Mouse (Mus musculus) fat pad, adult 2 months (tissue): Measurements from ENCODE around the gene Myo7a.

Experiments
- DNase-seq: peaks from one replicate; pipeline ENCODE4 v3.0.0-alpha.2; 2011; ENCODE audit warnings: low read depth, low spot score; ENCODE audit errors: extremely low read depth

Gene Myo7a

DNA sequence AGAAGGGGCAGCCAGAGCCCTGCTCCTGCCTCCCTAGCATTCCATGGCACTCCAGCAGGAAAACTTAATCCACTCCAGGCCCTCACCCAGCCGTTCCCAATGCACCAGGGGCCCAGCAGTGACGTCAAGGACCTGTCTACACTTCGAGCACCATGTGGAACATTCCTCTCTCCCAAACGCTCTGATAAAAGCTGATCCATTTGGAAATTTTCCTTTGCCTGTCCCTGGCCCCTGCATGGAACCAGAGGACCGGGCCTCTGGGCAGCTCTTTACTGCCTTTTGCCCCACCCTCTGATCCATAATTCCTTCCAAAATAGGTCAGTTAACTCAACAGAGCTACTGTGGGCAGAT lies 15.4 kb downstream of the Myo7a start:
- DNase-seq = no peak

DNA sequence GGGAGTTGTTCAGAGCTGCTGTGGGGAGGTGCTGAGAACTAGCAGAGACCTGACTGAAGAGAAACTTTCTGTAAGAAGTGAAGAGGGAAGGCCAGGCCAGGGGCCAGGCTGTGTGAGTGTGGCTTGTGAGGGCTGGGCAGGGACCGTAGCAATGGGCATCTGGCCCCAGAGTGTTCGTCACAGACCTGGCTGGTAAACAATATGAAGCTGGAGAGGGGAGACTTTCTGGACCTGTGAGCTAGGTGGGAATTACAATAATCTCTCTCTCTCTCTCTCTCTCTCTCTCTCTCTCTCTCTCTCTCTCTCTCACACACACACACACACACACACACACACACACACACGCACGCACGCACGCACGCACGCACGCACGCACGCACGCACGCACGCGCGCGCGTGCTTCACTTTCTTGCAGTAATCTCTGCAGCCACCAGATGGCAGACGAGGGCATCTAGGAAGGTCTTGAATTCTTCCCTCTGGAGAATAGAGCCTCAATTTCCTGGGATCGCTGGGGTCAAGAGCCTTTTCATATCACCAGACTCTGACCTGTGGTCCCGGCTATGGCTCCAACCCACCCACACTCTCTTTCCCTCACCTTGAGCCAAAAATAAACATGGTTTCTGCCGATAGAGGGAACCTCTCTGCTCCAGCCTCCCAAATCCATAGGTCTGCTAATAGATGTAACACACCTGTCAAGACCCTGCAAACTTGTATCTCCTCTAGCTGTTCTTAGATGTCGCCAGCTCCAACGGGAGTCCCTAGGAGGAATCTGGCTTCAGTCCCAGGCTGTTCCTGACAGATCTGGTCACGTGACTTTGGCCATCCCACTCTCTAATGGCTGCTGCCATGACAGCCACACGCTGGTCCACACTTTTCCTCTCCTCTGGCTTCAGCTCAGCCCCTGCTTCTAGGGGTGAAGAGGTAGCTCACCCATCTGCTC lies 16.1 kb downstream of the Myo7a start:
- no peak for DNase-seq

DNA sequence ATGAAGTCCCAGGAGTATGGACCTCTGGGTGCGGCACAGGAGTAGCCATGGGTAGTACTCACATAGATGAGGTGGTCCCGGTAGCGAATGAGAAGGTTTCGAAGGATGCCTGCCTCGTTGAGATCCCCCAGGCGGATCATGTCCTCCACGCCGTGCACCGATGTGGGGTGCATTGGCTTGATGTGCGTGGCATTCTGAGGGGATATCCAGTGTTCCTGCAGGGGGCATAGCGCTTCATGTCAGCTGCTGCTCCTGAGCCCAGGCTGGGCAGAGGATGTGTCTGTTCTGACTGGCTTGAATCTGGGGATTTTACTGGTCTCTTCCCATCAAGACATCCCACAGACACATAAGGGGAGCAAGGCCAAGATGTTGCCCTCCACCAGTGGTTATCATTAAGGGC lies 16.8 kb downstream of the Myo7a start:
- no peak for DNase-seq

DNA sequence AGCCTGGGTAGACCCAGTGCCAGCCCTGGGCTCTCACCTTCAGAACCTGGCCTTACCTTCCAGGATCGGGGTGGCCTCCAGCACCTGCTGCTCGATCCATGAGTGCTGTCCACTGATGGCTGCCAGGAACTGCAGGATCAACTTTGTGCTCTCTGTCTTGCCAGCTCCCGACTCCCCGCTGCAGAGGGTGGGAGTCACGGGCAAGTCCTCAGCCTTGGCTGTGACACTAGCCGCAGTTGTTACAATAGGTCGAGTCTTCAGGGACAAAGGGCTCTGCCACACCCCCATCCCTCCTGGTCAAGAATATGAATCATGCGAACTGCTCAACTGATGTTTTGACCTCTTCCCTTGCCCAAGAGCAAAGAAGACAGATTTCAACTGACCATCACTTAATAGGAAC lies 21.8 kb downstream of the Myo7a start:
- DNase-seq = no peak

DNA sequence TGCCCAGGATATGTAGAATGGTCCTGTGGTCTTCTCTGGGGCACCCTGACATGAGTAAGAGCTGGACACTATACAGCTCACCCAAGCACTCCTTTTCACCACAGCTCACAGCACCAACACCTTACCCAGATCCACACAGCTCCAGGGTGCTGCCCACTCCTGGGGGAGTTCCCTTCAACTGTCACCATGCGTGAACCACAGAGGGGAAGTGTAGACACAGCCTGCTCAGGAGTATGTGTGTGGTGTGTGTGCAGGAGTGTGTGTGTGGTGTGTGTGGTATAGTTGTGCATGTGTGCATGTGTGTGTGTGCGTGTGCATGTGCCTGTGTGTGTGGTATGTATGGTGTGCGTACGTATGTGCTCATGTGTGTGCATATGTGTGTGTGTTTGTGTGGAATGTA lies 23.5 kb downstream of the Myo7a start:
- DNase-seq = no peak

DNA sequence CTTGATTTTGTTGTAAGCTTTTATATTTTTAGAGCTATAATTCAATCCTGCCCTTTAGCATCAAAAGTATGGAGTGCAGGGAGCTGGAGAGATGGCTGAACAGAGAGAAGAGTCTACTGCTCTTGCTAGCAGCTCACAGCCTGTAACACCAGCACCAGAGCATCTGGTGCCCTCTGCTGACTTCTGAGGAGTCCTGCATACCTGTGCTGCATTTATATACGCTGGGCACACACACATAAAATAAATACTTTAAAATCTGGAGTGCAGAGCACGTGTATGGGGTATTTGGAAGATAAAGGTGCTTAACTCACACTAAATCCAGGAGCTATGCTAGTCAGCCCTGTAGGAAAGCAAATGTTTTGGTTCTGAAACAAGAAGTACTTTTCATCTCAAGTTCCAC lies 33.0 kb downstream of the Myo7a start:
- DNase-seq = no peak

DNA sequence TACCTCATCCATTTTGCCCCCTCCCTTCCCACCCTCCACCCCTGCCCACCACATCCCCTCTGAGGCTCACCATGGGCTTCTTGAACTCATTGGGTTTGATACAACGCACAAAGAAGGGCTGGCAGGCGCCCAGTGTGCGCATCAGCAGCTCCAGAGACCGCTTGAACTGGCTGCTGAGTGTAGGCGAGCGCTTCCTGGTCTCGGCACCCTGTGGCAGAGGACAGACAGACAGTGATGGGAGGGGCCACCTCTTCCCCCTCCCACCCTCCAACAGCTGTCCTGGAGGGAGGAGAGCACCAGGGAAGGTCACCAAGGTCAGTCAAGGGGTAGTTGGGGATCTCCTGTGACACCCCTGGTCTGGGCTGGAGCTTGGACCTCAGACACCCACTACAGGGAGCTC lies 34.0 kb downstream of the Myo7a start:
- DNase-seq = no peak

DNA sequence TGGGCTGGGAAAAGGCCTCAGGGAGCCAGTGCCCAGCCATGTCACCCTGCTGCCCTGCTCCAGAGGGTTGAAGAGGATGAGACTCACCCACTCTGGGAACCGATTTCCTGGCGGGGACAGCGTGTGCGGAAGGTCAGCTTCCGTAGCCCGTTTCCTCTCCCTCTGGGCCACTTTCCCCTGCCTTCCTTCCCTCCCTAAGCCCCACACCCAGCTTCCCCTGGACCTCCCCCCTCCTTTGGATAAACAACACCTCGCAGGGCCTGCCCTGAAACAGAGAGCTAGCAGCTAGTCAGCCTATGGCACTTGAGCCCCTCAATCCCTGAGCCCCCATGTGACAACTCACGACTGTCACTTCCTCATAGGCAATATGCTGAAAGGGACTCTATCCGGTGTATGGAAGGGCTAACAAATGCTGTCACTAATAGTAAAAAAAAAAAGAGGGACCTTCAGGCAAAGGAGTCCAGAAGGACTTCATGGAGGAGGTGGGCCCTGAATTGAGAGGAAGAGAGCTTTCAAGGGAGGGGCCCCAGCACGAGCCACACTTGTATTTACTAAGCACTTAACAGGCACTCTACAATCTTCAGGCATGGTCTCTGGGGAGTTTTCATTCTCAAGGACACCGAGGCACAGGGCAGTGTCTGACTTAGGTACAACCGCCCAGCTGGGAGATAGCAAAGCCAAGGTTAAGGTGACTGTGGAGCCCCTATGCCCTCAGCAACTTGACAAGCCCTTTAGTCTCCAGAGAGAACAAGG lies 34.6 kb downstream of the Myo7a start:
- DNase-seq = no peak

DNA sequence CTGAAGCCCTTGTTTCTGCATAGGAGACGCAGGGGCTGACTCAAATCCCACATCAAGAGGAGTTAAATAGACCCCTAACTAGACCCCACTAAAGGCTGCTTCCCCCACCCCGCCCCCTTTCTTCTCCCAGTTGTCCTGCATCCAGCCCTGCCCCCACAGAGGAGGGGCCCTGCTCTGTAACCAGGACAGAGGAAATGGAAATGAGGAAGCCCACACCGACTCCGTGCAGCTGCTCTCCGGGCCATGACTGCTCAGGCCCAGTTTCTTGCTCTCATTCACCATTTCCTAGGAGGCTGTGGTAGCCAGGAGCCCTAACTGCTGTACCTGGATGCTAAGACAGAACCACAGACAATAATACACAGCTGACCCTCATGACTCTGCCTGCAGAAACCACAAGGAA lies 36.9 kb downstream of the Myo7a start:
- no peak for DNase-seq

DNA sequence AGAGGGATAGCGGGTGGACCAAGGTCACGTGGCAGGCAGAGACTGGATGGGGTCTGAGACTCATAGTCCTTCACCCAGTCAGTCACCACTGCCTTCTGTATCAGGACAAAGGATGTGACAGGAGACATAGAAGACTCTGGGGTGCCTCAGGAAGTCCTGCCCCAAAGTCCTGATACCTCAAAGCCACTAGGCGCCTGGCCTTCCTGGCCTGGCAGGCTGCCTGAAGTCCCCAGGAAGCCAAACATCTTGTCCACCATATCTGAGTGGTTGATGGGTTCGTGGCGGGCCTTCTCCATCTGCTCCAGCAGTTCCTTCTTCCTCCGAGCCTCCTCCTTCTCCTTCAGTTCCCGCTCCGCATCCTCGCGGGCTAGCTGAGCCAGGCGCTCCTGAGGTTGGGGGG lies 41.9 kb downstream of the Myo7a start:
- DNase-seq = no peak

DNA sequence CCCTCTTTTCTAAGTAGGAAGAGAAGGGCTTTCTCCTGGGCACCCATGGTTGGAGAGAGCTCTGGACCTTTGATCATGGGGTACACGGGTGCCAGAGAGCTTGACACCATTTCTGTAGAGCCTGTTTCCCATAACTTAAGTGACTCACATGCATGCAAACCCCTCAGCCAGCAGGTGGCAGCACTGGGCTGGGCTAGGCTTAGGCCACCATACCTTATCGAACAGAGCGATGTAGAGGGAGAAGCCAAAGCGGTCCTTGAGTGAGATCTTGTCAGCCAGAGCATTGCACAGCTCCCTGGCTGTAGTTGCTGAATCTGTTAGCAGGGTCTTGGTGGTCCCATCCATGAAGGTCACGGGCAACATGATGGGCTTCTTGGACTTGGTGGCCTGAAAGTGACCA lies 47.7 kb downstream of the Myo7a start:
- DNase-seq = no peak

DNA sequence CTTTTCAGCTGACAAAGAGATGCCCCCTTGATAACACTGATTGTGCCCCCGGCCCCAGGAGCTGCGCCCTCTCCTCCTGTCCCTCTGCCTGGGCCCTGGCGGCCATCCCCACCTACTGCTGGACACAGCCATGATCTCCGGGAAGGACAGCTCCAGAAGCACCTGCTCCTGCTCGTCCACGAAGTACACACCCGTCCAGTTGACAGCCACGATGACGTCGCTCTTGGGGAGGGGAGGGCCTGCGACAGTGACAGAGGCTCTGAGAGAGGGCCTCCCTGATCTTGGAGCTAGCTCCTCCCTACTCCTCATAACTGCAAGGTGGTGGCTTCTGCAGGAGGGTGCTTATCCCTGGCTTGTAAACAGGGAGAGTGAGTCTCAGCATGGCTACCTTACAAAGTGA lies 53.1 kb downstream of the Myo7a start:
- DNase-seq = no peak

DNA sequence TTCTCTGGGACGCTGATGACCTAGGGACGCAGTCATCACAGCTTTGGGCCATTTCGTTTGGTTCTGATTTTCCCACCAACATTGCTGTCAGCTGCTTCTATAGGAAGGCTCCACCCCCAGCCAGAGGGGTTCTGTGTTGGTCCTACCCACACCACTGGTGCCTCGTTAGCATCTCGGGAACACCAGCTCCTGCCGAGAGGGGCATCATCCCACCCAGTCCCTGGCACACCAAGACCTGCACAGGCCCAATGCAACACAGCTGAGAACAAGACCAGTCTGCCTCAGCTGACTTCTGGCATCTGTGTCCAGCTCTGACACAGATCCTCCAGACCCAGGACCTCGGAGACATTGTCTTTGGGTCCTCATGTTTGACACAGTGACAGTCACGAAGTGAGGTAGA lies 64.4 kb downstream of the Myo7a start:
- no peak for DNase-seq

DNA sequence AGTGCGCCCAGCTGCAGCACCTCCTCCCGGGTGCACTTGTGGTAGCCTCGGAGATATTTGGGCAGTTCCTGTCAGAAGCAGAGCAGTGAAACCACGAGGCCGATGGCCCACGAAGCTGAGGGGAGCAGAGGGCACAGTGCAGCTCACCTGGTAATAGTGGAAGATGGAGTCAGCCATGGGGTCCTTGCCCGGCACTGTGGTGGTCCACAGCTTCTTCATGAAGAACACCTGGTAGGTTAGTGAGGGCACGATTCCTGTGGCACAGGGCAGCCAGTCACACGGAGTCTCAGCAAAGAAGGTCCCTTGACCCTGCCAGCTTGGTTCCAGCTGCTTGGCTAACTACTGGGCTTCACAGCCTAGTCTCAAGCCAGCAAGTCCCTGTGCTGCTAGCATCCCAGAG lies 64.9 kb downstream of the Myo7a start:
- no peak for DNase-seq

DNA sequence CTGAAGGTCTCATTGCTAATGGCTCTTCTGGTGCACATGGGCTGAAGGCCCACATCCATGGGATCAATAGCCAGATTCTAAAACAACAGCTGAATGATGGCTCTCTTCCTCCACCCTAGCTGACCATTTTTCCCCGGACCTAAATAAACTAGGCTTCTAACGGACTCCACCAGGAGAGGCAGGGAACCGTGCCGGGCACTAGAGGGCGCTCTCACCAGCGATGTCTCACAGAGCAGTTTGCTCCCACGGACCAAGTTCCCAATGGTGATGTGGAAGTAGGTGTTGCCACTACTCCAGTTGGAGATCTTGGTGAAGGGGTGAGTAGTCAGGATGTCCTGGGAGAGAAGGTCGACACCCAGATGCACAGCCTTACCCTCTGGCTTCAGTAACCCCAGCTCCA lies 67.3 kb downstream of the Myo7a start:
- no peak for DNase-seq

DNA sequence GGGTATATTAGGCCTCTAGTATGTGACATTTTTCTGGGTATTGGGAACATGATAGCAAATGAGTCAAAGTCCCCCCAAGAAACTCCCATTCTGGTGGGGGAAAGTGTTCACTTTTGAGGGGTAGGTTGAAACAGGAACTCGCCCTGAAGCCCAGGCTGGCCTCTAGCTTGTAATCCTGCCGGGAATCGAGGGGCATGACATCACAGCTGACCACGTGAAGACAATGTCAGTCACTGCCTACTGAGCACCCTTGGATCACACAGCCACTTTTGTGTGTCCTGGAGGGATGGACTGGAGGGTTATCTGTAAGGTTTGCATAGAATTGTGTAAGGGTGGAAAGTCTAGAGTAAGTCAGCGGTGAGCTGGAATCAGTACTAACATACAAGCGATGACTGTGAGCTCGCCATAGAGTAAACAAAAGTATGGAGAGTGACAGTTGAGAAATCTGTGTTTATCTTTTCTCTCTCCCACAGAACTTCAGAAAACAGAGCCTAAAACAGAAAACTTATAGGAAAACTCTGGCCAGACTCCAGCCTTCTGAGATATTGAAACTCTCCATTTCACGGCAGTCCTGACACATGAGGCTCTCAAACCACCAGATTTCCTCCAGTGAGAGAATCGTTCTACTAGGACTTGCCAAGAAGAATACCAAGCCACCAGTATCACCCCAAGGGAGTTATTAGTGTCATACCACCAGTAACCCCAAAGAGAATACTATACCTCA lies 71.1 kb downstream of the Myo7a start:
- DNase-seq = no peak

DNA sequence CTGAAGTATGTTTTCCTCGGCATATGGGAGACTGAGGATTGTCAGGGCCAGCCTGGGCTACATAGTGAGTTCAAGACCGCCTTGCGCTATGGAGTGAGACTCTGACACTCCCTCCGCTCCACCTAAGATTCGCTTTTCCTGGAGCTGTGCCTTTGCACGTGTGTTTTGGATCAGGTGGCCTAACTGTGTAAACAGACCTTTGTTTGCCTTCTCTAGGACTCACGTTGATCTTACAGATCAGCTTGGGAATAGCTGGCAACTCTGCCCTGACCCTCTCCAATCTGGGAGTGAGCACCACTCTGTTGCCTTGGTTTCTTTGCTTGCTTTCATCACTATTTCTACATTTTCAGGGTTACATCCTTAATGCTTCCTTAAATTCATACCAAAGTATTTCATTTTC lies 116.7 kb downstream of the Myo7a start:
- no peak for DNase-seq
